Mouse (Mus musculus) kidney, postnatal 10 days (tissue): ENCODE measurements around the gene Mapkapk2.
"Not testable (repeated sequence)": the region's sequence is repeated elsewhere in the genome, so short reads cannot be mapped to it uniquely, and the experiment has no call there.

ENCODE experiments used
- DNase-seq: peaks from one replicate; pipeline ENCODE4 v3.0.0; 2021; ENCODE audit warnings: mixed read lengths

Gene Mapkapk2

GRCm38 (mm10) chr1:131097700-131098094 lies at the start of gene Mapkapk2:
TSS of gene Mapkapk2 (minus strand) at chr1:131097826.
- DNase-seq: peak; percentile 98

- no peak for DNase-seq
Measured at GRCm38 (mm10) chr1:131146181-131146614, 48.6 kb upstream of the Mapkapk2 start.

GRCm38 (mm10) chr1:131145222-131145621 lies 47.6 kb upstream of the Mapkapk2 start:
- not testable (repeated sequence) for DNase-seq

GRCm38 (mm10) chr1:131142472-131142871 lies 44.8 kb upstream of the Mapkapk2 start:
- no peak for DNase-seq

- no peak for DNase-seq
Measured at GRCm38 (mm10) chr1:131141449-131141848, 43.8 kb upstream of the Mapkapk2 start.

- no peak for DNase-seq
Measured at GRCm38 (mm10) chr1:131139102-131140095, 41.8 kb upstream of the Mapkapk2 start.

GRCm38 (mm10) chr1:131138191-131139016 lies 40.8 kb upstream of the Mapkapk2 start, which contains the start of gene Dyrk3:
TSS of gene Dyrk3 (minus strand) at chr1:131138340.
- peak; percentile 94 for DNase-seq

- DNase-seq: peak; percentile 50
Measured at GRCm38 (mm10) chr1:131137717-131138118, 40.1 kb upstream of the Mapkapk2 start.

- DNase-seq: no peak
Measured at GRCm38 (mm10) chr1:131137111-131137510, 39.5 kb upstream of the Mapkapk2 start.

GRCm38 (mm10) chr1:131135960-131136629 lies 38.5 kb upstream of the Mapkapk2 start:
- DNase-seq: no peak

GRCm38 (mm10) chr1:131134942-131135522 lies 37.4 kb upstream of the Mapkapk2 start:
- DNase-seq: peak; percentile 69

GRCm38 (mm10) chr1:131134231-131134630 lies 36.6 kb upstream of the Mapkapk2 start:
- DNase-seq: no peak

- DNase-seq: no peak
Measured at GRCm38 (mm10) chr1:131125987-131126744, 28.5 kb upstream of the Mapkapk2 start.

- no peak for DNase-seq
Measured at GRCm38 (mm10) chr1:131123522-131124265, 26.1 kb upstream of the Mapkapk2 start.

- peak; percentile 37 for DNase-seq
Measured at GRCm38 (mm10) chr1:131121987-131122386, 24.4 kb upstream of the Mapkapk2 start.

- DNase-seq: peak; percentile 61
Measured at GRCm38 (mm10) chr1:131119026-131119425, 21.4 kb upstream of the Mapkapk2 start.

GRCm38 (mm10) chr1:131118530-131118929 lies 20.9 kb upstream of the Mapkapk2 start:
- no peak for DNase-seq

- no peak for DNase-seq
Measured at GRCm38 (mm10) chr1:131116430-131117011, 18.9 kb upstream of the Mapkapk2 start.

- peak; percentile 82 for DNase-seq
Measured at GRCm38 (mm10) chr1:131115932-131116331, 18.3 kb upstream of the Mapkapk2 start.

GRCm38 (mm10) chr1:131112576-131112975 lies 14.9 kb upstream of the Mapkapk2 start:
- peak; percentile 77 for DNase-seq
